ENCODE assay signal across 9 mouse cellular contexts in the genomic region with DNA sequence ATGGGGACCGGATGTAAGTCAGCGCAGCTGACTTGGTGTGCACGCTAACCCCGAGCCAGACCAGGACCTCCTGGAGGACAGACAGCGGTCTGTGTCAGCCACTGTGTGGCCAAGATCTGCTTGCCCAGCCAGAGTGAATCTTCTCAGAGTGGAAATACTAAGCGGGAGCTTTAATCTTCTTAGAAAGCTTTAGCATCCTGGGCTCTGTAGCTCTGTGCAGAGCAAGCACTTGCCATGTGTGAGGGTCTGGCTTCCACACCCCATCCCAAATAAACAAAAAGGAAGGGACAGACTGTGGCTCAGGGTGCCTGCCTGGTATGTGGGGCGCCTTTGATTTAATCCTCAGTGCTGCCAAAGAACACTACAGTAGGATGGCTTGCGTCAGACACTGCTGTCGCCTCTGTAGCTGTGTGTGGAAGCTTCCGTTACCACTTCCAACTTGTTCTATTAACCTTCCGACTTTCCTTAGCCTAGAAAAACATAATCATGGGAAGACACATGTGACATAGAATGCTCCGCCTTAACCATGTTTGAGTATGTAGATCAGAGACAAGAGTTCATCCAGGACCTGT.
DNase-seq lines count a peak whose midpoint lies in the region; ATAC-seq and TF ChIP-seq lines count a peak whose summit lies in the region.
"Had no signal": no experiment of that assay in that cellular context is flagged by ENCODE, and none has a peak within 500 bp of the region (broad histone marks: within the 10 kb centered on the region; RNA-seq: fewer than 3 reads in every experiment).

No protein-coding gene starts in this region.

- DNase-seq in lung, embryonic 14.5 days: peak; percentile 45
- no peak for DNase-seq in lung, postnatal 25 days (ENCODE audit: low spot score)
- DNase-seq in cerebellum, postnatal 10 days: no peak
- DNase-seq: embryo, embryonic 11 days; thymus, postnatal 4 days had no signal

- no peaks in the 10 kb centered on the region for H3K36me3 ChIP-seq in heart, embryonic 16.5 days (ENCODE audit: control insufficient read depth, insufficient read depth)
- no peaks in the 10 kb centered on the region for H3K36me3 ChIP-seq in heart, embryonic 11.5 days (ENCODE audit: control insufficient read depth, insufficient read depth, low read length)
- H3K36me3 ChIP-seq in lung, embryonic 14.5 days (ENCODE audit: insufficient read depth): no peaks in the 10 kb centered on the region
- no peaks in the 10 kb centered on the region for H3K36me3 ChIP-seq in embryonic facial prominence, embryonic 15.5 days
- no peaks in the 10 kb centered on the region for H3K36me3 ChIP-seq in midbrain, embryonic 15.5 days (replicated peaks)

- no peak overlapping the region for H3K4me2 ChIP-seq in heart, embryonic 16.5 days (ENCODE audit: low read depth, low read length)
- H3K4me2 ChIP-seq in heart, embryonic 11.5 days: no peak overlapping the region
- no peak overlapping the region for H3K4me2 ChIP-seq in lung, embryonic 14.5 days
- no peak overlapping the region for H3K4me2 ChIP-seq in embryonic facial prominence, embryonic 15.5 days (replicated peaks)
- no peak overlapping the region for H3K4me2 ChIP-seq in midbrain, embryonic 15.5 days

- no peak for ATAC-seq in heart, embryonic 16.5 days (replicated peaks; ENCODE audit: extremely low read depth, insufficient read depth, low FRiP score)
- ATAC-seq in heart, embryonic 11.5 days (replicated peaks; ENCODE audit: insufficient number of reproducible peaks, low FRiP score, low TSS enrichment): no peak
- ATAC-seq in lung, embryonic 14.5 days (ENCODE audit: insufficient read depth): peak; percentile 16; the same call in 1 of the 2 replicates
- no peak for ATAC-seq in embryonic facial prominence, embryonic 15.5 days (ENCODE audit: insufficient number of reproducible peaks, low FRiP score, low TSS enrichment, low read depth)
- no peak for ATAC-seq in midbrain, embryonic 15.5 days (replicated peaks)

- H3K9me3 ChIP-seq in heart, embryonic 16.5 days (replicated peaks; ENCODE audit: control insufficient read depth, low read length): no peaks in the 10 kb centered on the region
- no peaks in the 10 kb centered on the region for H3K9me3 ChIP-seq in heart, embryonic 11.5 days (replicated peaks; ENCODE audit: control insufficient read depth, low read length)
- no peaks in the 10 kb centered on the region for H3K9me3 ChIP-seq in lung, embryonic 14.5 days (ENCODE audit: low read depth, low read length)
- no peaks in the 10 kb centered on the region for H3K9me3 ChIP-seq in embryonic facial prominence, embryonic 15.5 days (replicated peaks)
- H3K9me3 ChIP-seq in midbrain, embryonic 15.5 days: no peaks in the 10 kb centered on the region

- no peak overlapping the region for H3K4me3 ChIP-seq in heart, embryonic 16.5 days (ENCODE audit: low read length)
- no peak overlapping the region for H3K4me3 ChIP-seq in heart, embryonic 11.5 days (ENCODE audit: low read depth, low read length)
- no peak overlapping the region for H3K4me3 ChIP-seq in lung, embryonic 14.5 days (ENCODE audit: low read depth, low read length)
- no peak overlapping the region for H3K4me3 ChIP-seq in embryonic facial prominence, embryonic 15.5 days (replicated peaks)
- no peak overlapping the region for H3K4me3 ChIP-seq in midbrain, embryonic 15.5 days

- no peaks in the 10 kb centered on the region for H3K27me3 ChIP-seq in heart, embryonic 16.5 days (ENCODE audit: control insufficient read depth, insufficient read depth, low read length)
- H3K27me3 ChIP-seq in heart, embryonic 11.5 days (ENCODE audit: control insufficient read depth, insufficient read depth, low read length): no peaks in the 10 kb centered on the region
- H3K27me3 ChIP-seq in lung, embryonic 14.5 days (ENCODE audit: insufficient read depth, low read length): no peaks in the 10 kb centered on the region
- H3K27me3 ChIP-seq in embryonic facial prominence, embryonic 15.5 days: no peaks in the 10 kb centered on the region
- no peaks in the 10 kb centered on the region for H3K27me3 ChIP-seq in midbrain, embryonic 15.5 days (replicated peaks)

- H3K9ac ChIP-seq in heart, embryonic 16.5 days (ENCODE audit: low read length): no peak overlapping the region
- H3K9ac ChIP-seq in heart, embryonic 11.5 days (ENCODE audit: low read depth, low read length): no peak overlapping the region
- H3K9ac ChIP-seq in lung, embryonic 14.5 days: peak overlapping the region; percentile 10; the same call in 1 of the 2 replicates
- H3K9ac ChIP-seq in embryonic facial prominence, embryonic 15.5 days: no peak overlapping the region
- no peak overlapping the region for H3K9ac ChIP-seq in midbrain, embryonic 15.5 days

- peaks cover 36% of the 10 kb centered on the region for H3K4me1 ChIP-seq in heart, embryonic 16.5 days (ENCODE audit: control insufficient read depth, insufficient read depth, low read length)
- H3K4me1 ChIP-seq in heart, embryonic 11.5 days (ENCODE audit: control insufficient read depth, insufficient read depth, low read length): peaks cover 27% of the 10 kb centered on the region
- H3K4me1 ChIP-seq in lung, embryonic 14.5 days (ENCODE audit: insufficient read depth): peaks cover 28% of the 10 kb centered on the region
- peaks cover 43% of the 10 kb centered on the region for H3K4me1 ChIP-seq in embryonic facial prominence, embryonic 15.5 days
- peaks cover 28% of the 10 kb centered on the region for H3K4me1 ChIP-seq in midbrain, embryonic 15.5 days

- TF ChIP-seq CTCF in lung, embryonic 14.5 days (IDR thresholded peaks at IDR 0.05; ENCODE audit: low read depth): no peak

- H3K27ac ChIP-seq in heart, embryonic 16.5 days (ENCODE audit: low read length): peak overlapping the region; percentile 72
- H3K27ac ChIP-seq in heart, embryonic 11.5 days (ENCODE audit: low read depth, low read length): no peak overlapping the region
- H3K27ac ChIP-seq in lung, embryonic 14.5 days (ENCODE audit: low read depth): peak overlapping the region; percentile 89
- peak overlapping the region; percentile 91 for H3K27ac ChIP-seq in embryonic facial prominence, embryonic 15.5 days (replicated peaks)
- 0 out of 2 replicates have a peak overlapping the region, but pooled peaks have one; percentile 22 for H3K27ac ChIP-seq in midbrain, embryonic 15.5 days

- WGBS in heart, embryonic 16.5 days: 55% methylated on average over 12 of the region's 12 CpGs
- WGBS in heart, embryonic 11.5 days (ENCODE audit: insufficient replicate concordance): 54% methylated on average over 12 of the region's 12 CpGs
- WGBS in lung, embryonic 14.5 days: 55% methylated on average over 12 of the region's 12 CpGs
- WGBS in embryonic facial prominence, embryonic 15.5 days: 64% methylated on average over 12 of the region's 12 CpGs
- WGBS in midbrain, embryonic 15.5 days: 42% methylated on average over 12 of the region's 12 CpGs
